Mouse (Mus musculus) induced T-regulatory cell, adult 2 months (primary cell): ENCODE measurements around the gene Elk3.

Experiments used
- DNase-seq: peaks from one replicate; pipeline ENCODE4 v3.0.0-alpha.2; 2012; ENCODE audit warnings: low read depth

Gene Elk3

DNA sequence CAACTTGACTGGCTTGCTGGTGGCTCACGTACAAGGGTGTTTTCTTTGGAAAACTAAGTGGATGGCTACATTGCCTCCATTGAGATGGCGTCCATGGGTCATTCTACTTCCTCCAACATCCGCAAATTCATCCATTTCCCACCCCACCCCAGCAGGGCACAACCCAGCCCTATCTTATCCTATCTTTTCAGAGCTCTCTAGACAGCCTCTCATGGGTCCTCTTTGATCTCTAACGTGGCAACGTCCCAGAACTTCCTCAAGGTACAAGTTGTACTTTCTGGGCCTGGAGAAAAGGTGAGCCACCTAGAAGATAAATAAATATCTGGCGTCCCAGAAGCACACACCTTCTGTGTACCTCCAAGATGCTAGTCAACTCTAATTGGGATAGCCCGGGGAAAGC lies 17.3 kb downstream of the Elk3 start:
- no peak for DNase-seq

- peak; percentile 90 for DNase-seq
These were observed 19.1 kb downstream of the Elk3 start for GRCm38 (mm10) chr10:93291843-93292242.

DNA sequence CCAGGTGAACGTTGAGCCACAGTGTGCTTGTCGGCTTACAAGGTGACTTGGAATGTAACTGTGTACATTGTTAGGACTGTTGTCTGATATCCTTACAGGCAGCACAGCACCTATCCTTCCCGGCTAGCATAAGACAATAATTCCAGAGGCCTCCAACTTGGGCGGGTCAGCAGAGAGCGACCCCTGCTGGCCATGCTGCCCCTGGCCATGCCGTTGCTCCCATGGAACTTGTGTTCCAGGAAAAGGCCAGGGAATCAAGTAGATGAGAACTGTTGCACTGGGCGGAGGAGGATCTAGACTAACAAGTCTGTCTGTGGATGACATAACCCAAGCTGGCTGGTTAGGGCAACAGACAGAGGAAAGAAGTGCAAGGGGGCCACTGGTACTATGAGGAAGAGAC lies 19.6 kb downstream of the Elk3 start:
- DNase-seq: no peak

DNA sequence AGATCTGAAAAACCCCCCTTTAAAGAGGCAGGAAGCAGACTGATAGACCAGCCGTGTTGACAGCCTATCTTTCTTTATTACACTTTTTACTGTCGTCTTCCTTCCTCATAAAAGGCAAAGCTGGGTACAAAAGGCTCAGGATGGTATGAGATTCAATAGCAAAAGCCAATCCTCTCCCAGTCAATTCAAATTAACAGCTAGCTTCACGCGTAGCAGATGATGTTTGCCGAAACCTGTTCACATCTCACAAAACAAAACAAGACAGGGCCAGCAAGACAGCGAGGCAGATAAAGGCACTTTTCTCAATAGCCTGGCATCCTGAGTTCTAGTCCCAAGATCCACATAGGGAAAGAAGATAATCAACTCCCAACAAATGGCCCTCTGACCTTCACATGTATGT lies 21.5 kb downstream of the Elk3 start:
- no peak for DNase-seq

GRCm38 (mm10) chr10:93288336-93288735 lies 22.6 kb downstream of the Elk3 start:
- DNase-seq: no peak

DNA sequence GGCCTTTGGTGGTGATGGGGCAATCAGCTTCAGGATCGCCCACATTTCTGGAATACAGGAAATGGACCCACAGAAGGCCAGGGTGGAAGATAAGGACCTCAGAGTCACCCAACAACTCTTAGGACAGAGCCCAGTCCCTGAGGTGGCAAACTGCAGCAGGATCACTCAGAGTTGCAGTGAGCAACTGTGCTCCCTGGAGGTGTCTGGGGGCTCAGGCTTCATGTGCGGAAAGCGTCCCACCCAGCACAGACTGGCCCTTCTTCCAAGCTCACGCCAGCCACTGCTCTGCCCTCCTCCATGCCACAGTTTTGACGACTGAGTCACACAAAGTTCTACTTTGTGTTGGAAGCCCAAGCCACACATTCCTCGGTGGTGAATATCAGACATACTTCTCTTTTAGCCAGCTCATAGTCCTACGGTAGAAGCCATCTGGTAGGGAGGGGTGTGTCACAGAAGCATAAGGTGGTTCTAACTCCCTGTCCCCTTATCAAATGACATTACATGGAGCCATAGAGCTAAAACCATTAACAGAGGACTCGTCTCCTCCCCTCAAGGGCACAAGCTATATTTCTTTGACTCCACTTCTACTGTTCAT lies 23.3 kb downstream of the Elk3 start:
- DNase-seq: no peak

DNA sequence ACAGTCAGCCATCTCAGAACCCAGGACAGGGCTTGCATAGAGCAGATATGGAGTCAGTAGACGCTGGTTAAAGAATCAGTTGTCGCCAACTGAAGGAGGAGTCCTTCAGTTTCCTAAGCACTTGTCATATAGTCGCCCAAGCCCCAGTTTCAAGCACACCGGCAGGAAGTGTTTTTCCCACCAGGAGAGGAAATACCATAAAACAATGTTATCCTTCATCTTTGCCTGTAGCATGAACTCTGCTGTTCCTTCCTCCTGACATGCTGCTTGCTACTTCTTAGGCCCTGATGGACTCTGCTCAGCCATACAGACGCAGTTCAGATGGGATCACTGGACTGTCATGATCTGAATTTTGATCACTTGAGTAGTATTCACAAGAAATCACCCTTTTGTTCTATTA lies 25.4 kb downstream of the Elk3 start:
- no peak for DNase-seq

GRCm38 (mm10) chr10:93283258-93283657 lies 27.7 kb downstream of the Elk3 start:
- DNase-seq: peak; percentile 62

- DNase-seq: no peak
These were observed 28.4 kb downstream of the Elk3 start for GRCm38 (mm10) chr10:93282526-93282964.

DNA sequence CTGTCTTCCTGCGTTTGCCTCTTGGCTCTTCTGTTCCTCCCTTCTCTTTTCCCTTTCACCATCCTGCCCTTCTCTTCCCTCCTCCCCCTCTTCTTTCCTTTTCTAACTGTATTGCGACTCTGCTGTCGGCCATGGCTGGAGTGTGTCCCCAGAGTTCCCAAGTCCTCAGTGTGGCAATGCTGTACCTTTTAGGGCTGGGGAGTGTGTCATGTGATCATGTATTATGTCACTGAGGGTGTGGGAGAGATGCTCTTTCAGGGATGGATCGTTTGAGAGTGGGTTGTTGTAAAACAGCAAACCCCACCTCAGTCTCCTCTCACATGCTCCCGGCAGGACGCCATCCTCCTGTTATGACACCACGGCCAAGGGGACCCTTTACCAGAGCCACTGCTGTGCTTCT lies 29.8 kb downstream of the Elk3 start:
- no peak for DNase-seq

DNA sequence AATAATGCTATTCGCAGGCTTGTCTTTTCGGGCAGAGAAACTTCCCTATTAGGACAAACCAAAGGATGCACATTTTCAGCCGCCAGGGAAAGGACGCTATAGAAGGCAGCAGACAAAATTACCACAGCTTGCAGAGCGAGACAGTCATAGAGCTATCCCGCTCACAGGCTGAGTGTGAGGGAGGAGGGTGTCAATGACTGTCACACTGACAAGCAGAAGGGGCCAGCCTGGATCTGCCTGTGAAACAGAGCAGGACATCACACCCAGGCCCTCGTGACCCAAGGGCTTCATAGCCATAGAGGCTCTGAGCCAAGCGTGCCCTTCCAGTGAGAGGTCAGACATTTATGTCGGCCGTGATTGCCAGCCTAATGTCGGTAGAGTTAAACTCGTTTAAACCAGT lies 30.3 kb downstream of the Elk3 start:
- DNase-seq: no peak

DNA sequence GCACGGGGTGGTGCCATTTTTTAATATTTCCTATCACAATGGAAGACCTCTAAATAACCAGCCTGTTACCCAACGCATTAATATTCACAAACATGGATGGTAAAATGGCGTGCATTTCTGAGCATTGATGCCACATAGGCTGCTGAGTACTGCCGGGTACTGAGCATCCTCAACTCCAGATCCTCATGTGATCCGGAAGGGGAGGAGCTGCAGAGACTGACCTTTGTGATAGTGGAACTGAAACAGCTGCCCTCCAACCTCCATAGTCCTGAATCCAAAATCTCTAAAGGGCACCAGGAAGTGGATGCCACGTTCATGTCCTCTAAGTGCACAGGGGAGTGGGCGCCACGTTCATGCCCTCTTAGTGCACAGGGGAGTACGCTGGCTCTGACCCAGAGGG lies 31.9 kb downstream of the Elk3 start:
- no peak for DNase-seq

DNA sequence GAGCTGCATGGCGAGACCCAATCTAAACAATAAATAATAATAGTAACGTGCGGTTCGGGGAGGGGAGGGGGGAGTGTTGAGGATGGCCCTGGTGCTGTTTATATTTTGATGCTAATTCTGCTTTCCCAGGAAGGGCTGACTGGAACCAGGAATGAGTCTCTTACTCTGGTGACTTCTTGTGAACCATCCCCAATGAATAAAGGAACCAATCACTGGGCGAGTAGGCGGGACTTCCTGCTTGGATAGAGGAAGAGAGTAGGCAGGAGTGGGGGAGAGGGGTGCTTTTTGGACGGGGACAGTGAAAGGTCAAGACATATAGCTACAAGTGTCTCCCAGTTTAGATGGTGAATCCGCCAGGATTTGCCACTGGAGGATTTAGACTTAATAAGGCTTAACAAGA lies 32.6 kb downstream of the Elk3 start:
- DNase-seq: no peak

DNA sequence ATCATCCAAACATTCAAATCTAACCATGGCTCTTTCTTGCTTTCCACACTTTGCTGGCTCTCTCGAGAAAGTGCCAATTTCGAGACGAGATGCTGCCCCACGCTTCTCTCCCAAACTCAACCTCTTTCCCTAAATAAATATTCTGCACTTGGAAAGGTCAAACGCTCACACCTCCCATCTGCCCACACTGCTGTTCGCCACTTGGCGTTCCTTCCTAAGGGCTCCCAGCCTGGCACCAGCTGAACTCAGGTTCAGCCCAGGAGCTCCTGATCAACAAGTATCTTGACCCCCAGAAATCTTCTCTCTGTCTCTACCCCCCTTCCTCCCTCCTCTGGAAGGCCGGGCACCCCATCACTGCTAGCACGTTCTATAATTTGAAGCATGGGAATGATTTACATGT lies 34.1 kb downstream of the Elk3 start:
- no peak for DNase-seq

- DNase-seq: no peak
These were observed 34.6 kb downstream of the Elk3 start for GRCm38 (mm10) chr10:93276349-93276763.

DNA sequence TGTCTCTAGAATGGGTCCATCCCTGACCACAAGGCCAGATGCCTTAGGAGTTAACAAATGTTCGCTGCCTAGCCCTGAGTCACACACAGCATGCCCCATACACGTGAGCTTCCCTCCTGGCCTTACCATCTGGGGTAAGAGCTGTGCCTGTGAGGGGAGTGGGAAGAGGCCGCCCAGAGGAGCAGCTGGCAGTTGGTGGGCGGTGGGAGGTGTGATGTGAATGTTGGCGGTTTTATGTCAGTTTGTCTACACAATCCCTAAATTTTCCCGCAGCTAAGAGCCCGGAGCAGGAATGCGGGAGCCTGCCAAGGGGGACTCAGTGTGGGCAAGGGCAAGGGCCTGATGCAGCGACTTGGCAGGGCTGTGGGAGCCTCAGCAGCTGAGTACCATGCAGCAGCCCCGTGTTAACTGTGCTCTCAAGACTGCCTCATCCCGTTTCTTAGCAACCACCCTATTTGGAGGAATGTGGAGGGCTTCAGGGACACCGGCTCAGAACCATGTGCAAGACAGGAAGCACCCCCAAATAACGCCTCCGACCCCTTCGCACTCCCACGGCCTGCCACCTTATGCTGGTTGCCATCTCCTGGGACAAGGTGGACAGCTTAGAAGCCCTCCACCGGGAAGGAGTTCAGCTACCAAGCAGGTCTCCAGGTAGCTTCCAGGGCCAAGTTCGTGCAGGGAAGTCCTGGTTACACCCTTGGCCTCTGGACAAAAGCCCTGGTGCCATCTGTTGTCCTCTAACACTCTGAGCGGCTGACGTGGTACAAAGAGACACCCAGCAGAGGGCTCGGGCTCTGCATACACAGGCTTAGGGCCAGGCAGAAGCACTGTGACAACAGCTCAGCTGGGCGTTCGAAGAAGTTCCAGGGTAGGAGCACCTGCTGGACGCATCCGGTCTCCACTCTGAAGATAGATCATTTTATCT lies 35.5 kb downstream of the Elk3 start:
- DNase-seq: no peak

DNA sequence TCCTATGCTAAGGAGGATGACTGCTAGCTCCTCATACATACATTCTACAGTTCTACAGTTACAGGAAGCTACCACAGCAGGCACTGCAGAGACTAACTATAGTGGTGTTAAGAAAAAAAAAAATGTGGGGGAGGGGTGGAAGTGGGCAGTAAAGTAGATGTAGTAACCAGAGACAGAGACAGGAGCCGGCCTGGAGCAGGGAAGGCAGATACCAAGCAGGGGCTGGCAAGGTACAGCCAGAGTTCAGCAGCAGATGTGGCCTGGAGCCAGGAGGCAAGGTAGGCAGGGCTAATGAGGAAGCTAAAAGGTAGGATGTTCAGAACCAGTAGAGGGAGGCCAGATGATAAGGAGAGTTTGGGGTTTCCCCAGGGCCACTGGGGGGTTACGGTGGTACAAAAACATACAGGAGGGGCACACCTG lies 36.6 kb downstream of the Elk3 start:
- DNase-seq: peak; percentile 80

- DNase-seq: peak; percentile 81
These were observed 37.7 kb downstream of the Elk3 start for GRCm38 (mm10) chr10:93272986-93273982.

DNA sequence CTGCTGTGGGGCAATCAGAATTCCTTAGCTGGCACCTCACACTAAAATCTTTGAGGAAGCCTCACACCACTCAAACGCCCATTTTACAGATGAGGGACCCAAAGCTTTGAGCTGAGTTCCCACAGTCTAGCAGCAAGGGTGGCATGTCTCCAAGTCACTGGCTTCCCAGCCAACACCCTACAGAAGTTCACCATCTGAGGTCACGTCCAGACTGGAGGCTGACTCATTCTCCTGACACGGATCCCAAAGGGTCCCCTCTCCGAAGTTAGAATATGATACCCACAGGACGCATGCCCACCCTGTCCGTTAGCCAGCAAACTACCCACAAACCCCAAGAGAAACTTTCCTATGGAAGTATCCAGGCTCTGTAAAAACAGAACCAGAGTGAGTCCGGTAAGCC lies 39.1 kb downstream of the Elk3 start:
- DNase-seq: no peak

DNA sequence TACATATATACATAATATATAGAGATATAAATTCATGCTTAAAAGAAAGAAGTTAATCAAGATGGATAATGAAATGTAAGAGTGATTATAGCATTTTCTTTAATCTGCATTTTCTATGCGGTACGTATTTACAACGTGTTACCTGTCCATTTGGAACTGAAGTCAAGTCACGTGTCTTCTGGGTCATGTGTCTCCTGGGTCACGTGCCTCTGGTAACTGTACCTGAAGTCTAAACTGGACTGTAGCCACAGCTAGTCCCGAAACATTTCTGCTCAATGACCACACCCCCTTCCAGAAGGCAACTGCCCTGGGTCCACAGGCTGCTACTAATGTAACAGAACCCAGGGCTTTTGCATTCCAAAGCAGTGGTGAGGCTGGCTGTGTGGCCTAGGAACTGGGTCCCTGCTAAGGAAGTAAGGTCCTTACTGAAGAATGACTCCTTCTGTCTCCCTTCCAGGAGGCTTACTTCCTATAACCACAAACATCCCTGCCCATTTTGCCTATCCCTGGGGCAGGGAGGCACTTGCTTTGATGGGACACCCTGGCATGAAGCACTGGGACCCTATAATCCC lies 40.0 kb downstream of the Elk3 start:
- no peak for DNase-seq

- no peak for DNase-seq
These were observed 41.2 kb downstream of the Elk3 start for GRCm38 (mm10) chr10:93269744-93270143.

GRCm38 (mm10) chr10:93268339-93268738 lies 42.6 kb downstream of the Elk3 start:
- no peak for DNase-seq
